Mouse (Mus musculus) liver, adult 2 months (tissue): ENCODE data around the gene Ms4a14.

Experiments used
- CTCF ChIP-seq: fragments of 200-500 bp; IDR thresholded peaks from 2 replicates; pipeline ENCODE4 v1.5.1; 2011; ENCODE audit warnings: low read depth, low read length, control low read depth
- POLR2A ChIP-seq: fragments of 200-500 bp; IDR thresholded peaks from 2 replicates; pipeline ENCODE4 v1.6.1; 2011; ENCODE audit warnings: low read length, control low read depth; ENCODE audit not compliant: insufficient read depth; ENCODE audit errors: extremely low read depth

DNA sequence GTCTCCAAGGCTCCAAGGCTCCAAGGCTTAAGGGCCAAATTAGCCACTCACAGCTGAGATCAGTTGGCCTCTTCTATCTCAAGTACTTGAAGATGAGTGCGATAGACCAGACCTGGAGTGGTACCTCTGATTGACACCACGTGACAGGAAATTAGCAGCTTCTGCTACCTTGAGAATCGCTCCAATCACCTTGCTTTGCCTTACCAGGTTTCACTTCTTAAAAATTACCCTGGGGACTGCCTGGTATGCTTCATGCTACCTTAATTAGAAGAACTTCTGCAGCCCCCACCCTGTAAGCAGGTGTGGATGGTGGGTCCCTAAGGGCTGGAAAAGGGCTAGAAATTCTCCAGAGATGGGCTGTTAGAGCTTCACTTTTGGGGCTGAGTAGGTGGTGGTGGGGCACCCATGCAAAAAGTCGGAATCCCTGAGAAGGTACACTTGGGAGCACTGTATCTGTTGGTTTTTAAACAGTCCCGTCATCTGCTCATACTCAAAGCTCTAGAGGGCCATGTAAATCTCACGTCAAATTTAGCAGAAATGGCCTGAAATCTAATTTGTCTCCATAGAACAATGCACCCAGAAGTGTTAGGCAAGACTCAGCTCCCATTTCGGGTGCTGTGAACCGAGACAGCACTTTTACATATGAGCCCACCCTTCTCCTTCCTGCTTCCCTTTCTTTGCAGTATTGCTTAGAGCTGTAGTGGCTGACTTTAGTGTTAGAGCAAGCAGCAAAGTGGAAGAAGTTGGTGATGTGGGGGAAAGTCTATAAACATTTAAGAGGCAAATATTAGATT, 48.0 kb downstream of the Ms4a14 start, which contains the start of gene Ms4a1:
- TF ChIP-seq POLR2A = no peak
- no peak for TF ChIP-seq CTCF
